Mouse (Mus musculus): ENCODE results near the gene Pdf. TPM values are rescaled to one million over a fixed set of nuclear protein-coding genes. Genes with fewer than 3 reads are reported as not detected.

Pdf gene
- polyA plus RNA-seq, 1 experiment from 2014 or later, result 26.7 TPM

DNA sequence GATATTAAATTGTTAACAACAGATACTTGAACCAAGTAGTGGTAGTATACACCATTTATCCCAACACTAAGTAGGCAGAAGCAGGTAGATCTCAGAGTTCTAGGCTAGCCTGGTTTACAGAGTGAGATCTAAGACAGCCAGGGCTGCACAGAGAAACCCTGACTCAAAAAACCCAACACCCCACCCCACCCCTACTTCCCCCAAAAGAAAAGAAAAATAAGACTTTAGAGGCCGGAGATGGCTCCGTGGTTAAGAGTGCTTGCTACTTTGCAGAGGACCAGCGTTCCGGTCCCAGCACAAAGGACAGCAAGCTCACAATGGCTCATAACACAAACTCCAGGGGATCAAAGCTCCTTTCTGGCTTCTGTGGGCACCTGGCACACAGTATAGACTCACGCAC lies 37.6 kb upstream of the Pdf start:
- Histone ChIP-seq H3K9me3 (ENCODE audit: low read length) (no peaks in the 10 kb centered on the region), H3K9ac (replicated peaks; ENCODE audit: low read depth) (no peak overlapping the region)
- 99% methylated on average over 5 of the region's 5 CpGs for WGBS

DNA sequence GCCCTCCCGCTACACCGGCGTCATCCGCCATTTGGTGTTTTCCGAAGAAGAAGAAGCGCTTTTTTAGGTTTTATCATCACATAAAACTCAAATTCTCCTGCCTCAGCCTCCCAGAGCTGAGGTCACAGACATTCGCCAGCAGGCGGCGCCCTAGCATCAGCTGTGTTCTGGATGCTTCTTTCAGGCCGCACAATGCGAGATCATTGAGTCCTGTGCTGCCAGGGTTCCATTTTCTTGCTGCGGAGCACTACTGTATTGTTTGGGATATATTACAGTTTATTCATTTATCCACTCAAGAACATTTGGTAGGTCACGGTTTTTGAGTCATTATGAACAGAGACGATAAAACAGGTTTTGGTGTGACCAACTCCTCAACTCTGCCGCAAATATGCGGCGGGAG lies 36.9 kb upstream of the Pdf start:
- no peaks in the 10 kb centered on the region for H3K27me3 ChIP-seq (replicated peaks; ENCODE audit: insufficient read depth, low read length)
- DNase-seq (ENCODE audit: low spot score) (no peak), ATAC-seq (no peak)
- H3K27ac ChIP-seq (ENCODE audit: low read length), result no peak overlapping the region
- no peak for TF ChIP-seq EP300 (IDR thresholded peaks at IDR 0.05)
- TF ChIP-seq CTCF (IDR thresholded peaks at IDR 0.05), result peak; percentile 49
- H3K4me2 ChIP-seq (replicated peaks; ENCODE audit: low read depth, low read length), result no peak overlapping the region
- H3K4me1 ChIP-seq (ENCODE audit: insufficient read depth, low read depth, low read length), result no peaks in the 10 kb centered on the region
- peaks cover 7% of the 10 kb centered on the region; the same call in 1 of the 2 replicates for H3K36me3 ChIP-seq (ENCODE audit: insufficient read depth, low read length)
- 98% methylated on average over 17 of the region's 17 CpGs for WGBS
- H3K9ac ChIP-seq (replicated peaks; ENCODE audit: low read depth), result no peak overlapping the region
- no peak overlapping the region for H3K4me3 ChIP-seq (ENCODE audit: low read depth, low read length)
- H3K9me3 ChIP-seq (ENCODE audit: low read length), result no peaks in the 10 kb centered on the region

More for the DNA sequence above, 37.6 kb upstream of the Pdf start:
- H3K27ac ChIP-seq (ENCODE audit: low read length), result no peak overlapping the region
- H3K36me3 ChIP-seq (ENCODE audit: insufficient read depth, low read length), result peaks cover 9% of the 10 kb centered on the region; the same call in 1 of the 2 replicates
- H3K4me3 ChIP-seq (ENCODE audit: low read depth, low read length), result no peak overlapping the region
- no peak overlapping the region for H3K4me2 ChIP-seq (replicated peaks; ENCODE audit: low read depth, low read length)
- TF ChIP-seq CTCF (IDR thresholded peaks at IDR 0.05) (no peak), EP300 (IDR thresholded peaks at IDR 0.05) (no peak)
- H3K27me3 ChIP-seq (replicated peaks; ENCODE audit: insufficient read depth, low read length), result no peaks in the 10 kb centered on the region
- ATAC-seq, result no peak
- DNase-seq (ENCODE audit: low spot score), result no peak
- H3K4me1 ChIP-seq (ENCODE audit: insufficient read depth, low read depth, low read length), result no peaks in the 10 kb centered on the region

DNA sequence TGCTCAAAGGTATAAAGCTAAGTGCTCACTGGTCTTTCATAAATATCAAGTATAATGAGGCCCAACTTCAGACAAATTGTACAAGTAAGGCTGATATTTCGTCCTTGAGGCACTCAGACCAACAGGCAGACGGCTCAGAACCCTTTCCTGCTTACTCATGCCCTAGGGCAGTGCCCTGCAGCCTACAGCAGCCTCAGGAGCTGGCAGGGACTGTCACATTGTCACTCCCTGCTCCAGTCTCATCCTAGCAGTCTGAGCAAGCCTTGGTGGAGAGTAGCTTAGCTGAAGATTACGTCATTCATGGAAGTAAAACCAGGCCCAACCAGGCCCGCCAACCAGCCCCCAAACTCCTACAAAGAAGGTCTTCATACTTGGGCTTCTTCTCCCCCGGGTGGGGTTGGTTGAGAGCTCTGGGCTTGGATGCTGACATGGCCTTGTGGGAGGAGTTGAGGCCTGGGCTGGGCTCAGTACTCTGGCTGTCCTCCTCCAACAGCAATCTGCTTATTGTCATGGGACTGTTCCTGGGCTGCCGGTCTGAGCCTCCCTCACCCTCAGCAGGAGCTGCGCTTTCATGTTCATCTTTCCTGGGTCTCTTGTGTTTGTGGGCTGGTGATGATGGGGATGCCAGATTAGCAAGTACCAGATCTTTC lies 27.9 kb upstream of the Pdf start:
- Histone ChIP-seq H3K36me3 (ENCODE audit: insufficient read depth, low read length) (peaks cover 31% of the 10 kb centered on the region; the same call in 1 of the 2 replicates), H3K27ac (ENCODE audit: low read length) (no peak overlapping the region), H3K27me3 (replicated peaks; ENCODE audit: insufficient read depth, low read length) (no peaks in the 10 kb centered on the region), H3K9ac (replicated peaks; ENCODE audit: low read depth) (no peak overlapping the region), H3K4me2 (replicated peaks; ENCODE audit: low read depth, low read length) (no peak overlapping the region), H3K4me3 (ENCODE audit: low read depth, low read length) (no peak overlapping the region), H3K4me1 (ENCODE audit: insufficient read depth, low read depth, low read length) (no peaks in the 10 kb centered on the region), H3K9me3 (ENCODE audit: low read length) (no peaks in the 10 kb centered on the region)
- no peak for TF ChIP-seq EP300 (IDR thresholded peaks at IDR 0.05)
- DNase-seq (ENCODE audit: low spot score) (no peak), ATAC-seq (no peak)
- WGBS, result 90% methylated on average over 7 of the region's 7 CpGs

DNA sequence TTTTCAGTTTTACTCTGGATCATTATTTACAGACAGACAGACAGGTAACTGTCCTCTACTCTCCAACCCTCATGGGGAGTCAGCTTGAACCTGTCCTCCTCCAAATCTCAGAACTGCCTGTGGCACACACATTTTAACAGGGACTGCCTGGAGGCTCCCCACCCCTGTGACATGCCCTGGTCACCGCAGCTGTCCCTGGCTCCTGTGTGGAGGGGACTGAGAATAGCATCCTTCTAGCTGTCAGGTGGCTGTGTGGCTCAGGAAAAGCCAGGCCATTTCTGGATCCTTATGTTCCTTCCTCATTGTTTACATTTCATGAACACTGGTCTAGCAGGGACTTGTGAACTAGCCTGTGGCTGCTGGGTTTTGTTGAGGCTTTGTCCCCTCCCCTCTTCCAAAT lies 25.7 kb upstream of the Pdf start:
- 96% methylated on average over 1 of the region's 1 CpGs for WGBS
- no peaks in the 10 kb centered on the region for H3K27me3 ChIP-seq (replicated peaks; ENCODE audit: insufficient read depth, low read length)
- H3K4me3 ChIP-seq (ENCODE audit: low read depth, low read length), result no peak overlapping the region
- ATAC-seq (no peak), DNase-seq (ENCODE audit: low spot score) (no peak)
- H3K4me1 ChIP-seq (ENCODE audit: insufficient read depth, low read depth, low read length), result no peaks in the 10 kb centered on the region
- no peaks in the 10 kb centered on the region for H3K9me3 ChIP-seq (ENCODE audit: low read length)
- no peak overlapping the region for H3K9ac ChIP-seq (replicated peaks; ENCODE audit: low read depth)
- H3K36me3 ChIP-seq (ENCODE audit: insufficient read depth, low read length), result peaks cover 32% of the 10 kb centered on the region; the same call in 1 of the 2 replicates
- no peak overlapping the region for H3K27ac ChIP-seq (ENCODE audit: low read length)
- no peak overlapping the region for H3K4me2 ChIP-seq (replicated peaks; ENCODE audit: low read depth, low read length)
- TF ChIP-seq EP300 (IDR thresholded peaks at IDR 0.05), result no peak
- TF ChIP-seq CTCF (IDR thresholded peaks at IDR 0.05), result no peak

DNA sequence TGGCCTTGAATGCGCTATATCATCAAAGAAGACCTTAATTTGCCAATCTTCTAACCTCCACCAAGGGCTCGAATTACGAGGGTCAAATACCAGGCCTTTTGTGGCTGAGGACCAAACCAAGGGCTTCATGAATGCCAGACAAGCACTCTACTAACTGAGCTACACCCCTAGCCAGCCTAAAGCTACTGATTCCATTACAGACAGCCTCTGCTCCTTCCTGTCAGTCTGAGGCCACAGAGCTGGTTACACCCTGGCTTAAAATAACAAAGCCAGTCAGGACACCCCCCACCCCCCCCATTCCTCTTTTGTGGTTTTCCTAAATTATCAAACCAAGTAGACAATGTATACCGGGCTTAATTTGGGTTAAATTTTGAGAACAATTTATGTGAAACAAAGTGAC lies 25.3 kb upstream of the Pdf start:
- no peaks in the 10 kb centered on the region for H3K4me1 ChIP-seq (ENCODE audit: insufficient read depth, low read depth, low read length)
- peaks cover 32% of the 10 kb centered on the region; the same call in 1 of the 2 replicates for H3K36me3 ChIP-seq (ENCODE audit: insufficient read depth, low read length)
- H3K9ac ChIP-seq (replicated peaks; ENCODE audit: low read depth), result no peak overlapping the region
- ATAC-seq, result no peak
- H3K4me3 ChIP-seq (ENCODE audit: low read depth, low read length), result no peak overlapping the region
- 80% methylated on average over 4 of the region's 4 CpGs for WGBS
- DNase-seq (ENCODE audit: low spot score), result no peak
- no peak overlapping the region for H3K4me2 ChIP-seq (replicated peaks; ENCODE audit: low read depth, low read length)
- no peaks in the 10 kb centered on the region for H3K27me3 ChIP-seq (replicated peaks; ENCODE audit: insufficient read depth, low read length)
- H3K27ac ChIP-seq (ENCODE audit: low read length), result no peak overlapping the region
- TF ChIP-seq EP300 (IDR thresholded peaks at IDR 0.05) (no peak), CTCF (IDR thresholded peaks at IDR 0.05) (no peak)
- H3K9me3 ChIP-seq (ENCODE audit: low read length), result no peaks in the 10 kb centered on the region

DNA sequence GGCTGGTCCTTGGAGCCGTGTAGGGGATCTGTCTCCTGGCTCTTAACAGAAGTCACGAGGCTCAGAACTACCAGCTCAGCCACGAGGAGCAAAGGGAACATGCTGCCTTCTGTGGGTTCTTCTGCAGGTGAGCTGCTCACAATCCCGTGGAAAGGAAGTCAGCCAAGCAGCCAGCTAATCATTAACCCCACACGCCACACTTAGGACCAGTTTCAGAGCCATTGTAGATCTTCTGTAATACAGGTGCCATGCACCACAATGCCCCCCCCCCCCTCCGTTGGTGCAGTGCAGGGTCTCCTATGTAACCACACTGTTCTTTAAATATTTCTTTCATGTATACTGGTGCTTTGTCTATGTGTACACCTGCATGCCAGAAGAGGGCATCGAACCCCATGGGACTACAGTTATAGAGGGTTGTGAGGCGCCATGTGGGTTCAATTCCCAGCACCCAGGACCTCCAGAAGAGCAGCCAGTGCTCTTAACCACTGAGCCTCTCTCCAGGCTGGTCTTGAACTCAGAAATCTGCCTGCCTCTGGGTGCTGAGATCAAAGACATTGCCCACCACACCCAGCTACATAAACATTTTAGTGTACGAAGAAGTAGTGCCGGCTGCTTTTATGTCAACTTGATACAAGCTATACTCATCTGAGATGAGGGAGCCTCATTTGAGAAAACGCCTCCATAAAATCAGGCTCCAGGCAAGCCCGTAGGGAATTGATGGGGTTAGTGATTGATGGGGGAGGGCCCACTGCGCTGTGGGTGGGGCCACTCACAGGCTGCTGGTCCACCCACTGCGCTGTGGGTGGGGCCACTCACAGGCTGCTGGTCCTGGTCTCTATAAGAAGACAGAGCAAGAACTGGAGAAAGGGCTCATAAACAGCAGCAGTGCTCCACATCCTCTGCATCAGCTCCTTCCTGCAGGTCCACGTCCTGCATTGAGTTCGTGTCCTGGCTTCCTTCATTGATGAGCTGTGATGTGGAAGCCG lies 17.4 kb upstream of the Pdf start, which contains the start of gene Tmed6:
Gene Tmed6, minus strand, starts transcription at position 134 of the 986 bp plus-strand sequence.
- H3K27me3 ChIP-seq (replicated peaks; ENCODE audit: insufficient read depth, low read length), result no peaks in the 10 kb centered on the region
- no peaks in the 10 kb centered on the region for H3K4me1 ChIP-seq (ENCODE audit: insufficient read depth, low read depth, low read length)
- H3K4me2 ChIP-seq (replicated peaks; ENCODE audit: low read depth, low read length), result no peak within 1 kb of the TSS
- 0 out of 2 replicates have a peak, but pooled peaks cover 4% of the 10 kb centered on the region for H3K36me3 ChIP-seq (ENCODE audit: insufficient read depth, low read length)
- H3K9ac ChIP-seq (replicated peaks; ENCODE audit: low read depth), result no peak within 1 kb of the TSS
- TF ChIP-seq EP300 (IDR thresholded peaks at IDR 0.05) (no peak), CTCF (IDR thresholded peaks at IDR 0.05) (no peak)
- WGBS, result 41% methylated on average over 17 of the region's 17 CpGs
- ATAC-seq (peak; percentile 67), DNase-seq (ENCODE audit: low spot score) (peak; percentile 16)
- no peak within 1 kb of the TSS for H3K27ac ChIP-seq (ENCODE audit: low read length)
- no peaks in the 10 kb centered on the region for H3K9me3 ChIP-seq (ENCODE audit: low read length)
- no peak within 1 kb of the TSS for H3K4me3 ChIP-seq (ENCODE audit: low read depth, low read length)
